Mouse (Mus musculus) hindlimb bud, embryonic 11.5 days (tissue): ENCODE results near the gene Cpa5.

ENCODE experiments used
- DNase-seq: peaks from one replicate; pipeline ENCODE4 v3.0.0-alpha.2; 2012; ENCODE audit warnings: low read depth, low spot score; ENCODE audit errors: extremely low spot score

Gene Cpa5

GRCm38 (mm10) chr6:30610710-30611109, at the start of gene Cpa5:
Cpa5 (plus strand) TSS chr6:30611010.
- no peak for DNase-seq

DNA sequence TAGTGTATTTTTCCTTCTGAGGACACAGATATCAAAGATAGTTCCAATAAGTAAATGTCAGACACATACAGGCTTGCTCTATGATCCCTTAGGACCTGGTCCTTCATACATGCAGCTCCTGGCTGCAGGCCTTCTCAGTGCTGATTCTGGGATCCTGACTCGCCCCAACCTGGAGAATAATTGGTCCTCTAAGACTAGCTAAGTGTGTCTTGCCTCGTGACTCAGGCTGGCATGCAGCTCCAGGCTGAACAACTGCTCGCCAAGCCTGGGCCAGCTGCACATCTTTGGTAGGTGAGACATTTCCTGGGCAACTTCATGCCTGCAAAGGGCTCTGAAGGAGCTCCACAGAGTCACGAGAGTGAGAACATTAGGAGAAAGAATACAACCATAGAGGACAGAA, 48.7 kb upstream of the Cpa5 start:
- no peak for DNase-seq

DNA sequence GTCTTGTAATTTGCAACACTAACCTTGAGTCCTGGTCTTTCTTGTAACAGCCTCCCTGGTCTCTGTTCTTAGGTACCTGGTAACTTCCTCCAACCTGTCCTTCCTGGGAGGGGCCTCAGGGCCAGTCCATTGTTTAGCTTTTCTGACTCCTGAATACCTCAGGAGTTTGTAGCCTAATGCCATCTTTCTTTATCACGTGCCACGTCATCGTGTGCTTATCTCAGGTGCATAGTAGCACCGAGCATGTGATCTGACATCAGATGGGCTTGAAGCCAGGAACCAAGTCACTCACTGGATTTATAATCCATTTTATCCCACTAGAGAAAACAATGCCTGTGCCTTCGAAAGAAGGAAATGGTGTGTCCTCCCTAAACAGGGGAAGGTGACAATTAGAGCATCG, 47.2 kb upstream of the Cpa5 start:
- no peak for DNase-seq

- no peak for DNase-seq
Measured at GRCm38 (mm10) chr6:30564051-30564450, 46.8 kb upstream of the Cpa5 start.

DNA sequence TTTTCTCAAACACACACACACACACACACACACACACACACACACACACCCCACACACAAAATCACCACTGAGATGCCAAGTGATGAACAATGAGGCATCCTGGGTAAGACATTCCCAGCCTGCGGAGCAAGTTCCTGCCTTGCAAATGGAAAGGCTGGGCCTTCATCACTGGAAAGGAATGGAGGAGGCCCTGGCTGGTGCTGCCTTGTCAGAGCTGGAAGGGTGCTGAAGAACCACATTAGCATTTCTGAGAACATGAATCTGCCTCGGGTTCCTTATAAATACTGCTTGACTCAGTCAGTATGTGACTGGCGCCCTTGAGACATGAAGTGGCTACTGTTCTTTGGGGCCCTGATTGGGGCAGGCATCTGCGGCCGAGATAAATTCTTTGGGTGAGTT, 42.7 kb upstream of the Cpa5 start, which contains the start of gene Cpa4:
Gene Cpa4, plus strand, starts transcription at position 301 of the 400 bp plus-strand sequence.
- no peak for DNase-seq

DNA sequence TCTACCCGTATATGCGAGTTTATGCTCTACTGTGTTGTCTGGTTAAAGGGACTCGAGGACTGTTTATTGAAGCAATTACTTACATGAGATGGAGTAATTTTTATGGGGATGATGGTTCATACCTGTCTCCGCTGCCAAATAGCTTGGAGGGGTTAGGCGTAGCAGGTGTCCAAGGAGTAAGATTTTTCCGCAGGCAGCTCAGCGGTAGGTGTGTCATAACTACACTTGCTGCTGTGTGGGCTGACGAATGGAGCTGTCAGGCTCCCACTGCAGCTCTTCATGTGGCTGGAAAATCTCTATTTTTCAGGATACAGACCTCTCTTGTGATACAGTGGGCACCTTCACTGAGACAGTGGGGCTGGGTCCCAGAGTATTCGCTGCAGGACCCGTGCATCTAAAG, 41.5 kb upstream of the Cpa5 start:
- DNase-seq, result no peak

DNA sequence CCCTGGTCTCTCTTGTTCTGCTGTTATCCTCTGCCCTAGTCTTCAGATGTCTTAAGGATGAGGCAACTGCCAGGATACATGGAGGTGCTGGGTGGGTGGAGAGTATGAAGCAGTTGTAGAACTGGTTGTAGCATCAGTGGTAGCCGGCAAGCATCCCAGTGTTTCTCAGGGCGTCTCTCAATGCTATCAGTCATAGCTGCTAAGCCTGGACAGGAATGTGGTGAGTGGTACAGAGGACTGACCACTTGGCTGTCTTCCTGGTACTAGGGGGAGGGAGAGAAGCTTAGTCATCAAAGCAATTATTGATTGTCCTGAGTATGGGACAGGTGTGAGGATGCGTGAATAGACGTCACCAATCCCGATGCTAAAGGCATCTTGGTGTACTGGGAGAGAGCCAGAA, 40.8 kb upstream of the Cpa5 start:
- no peak for DNase-seq

GRCm38 (mm10) chr6:30572456-30573311, 38.1 kb upstream of the Cpa5 start:
- DNase-seq, result no peak

- DNase-seq, result no peak
Measured at GRCm38 (mm10) chr6:30573380-30573779, 37.4 kb upstream of the Cpa5 start.

- DNase-seq, result no peak
Measured at GRCm38 (mm10) chr6:30574945-30575344, 35.9 kb upstream of the Cpa5 start.

GRCm38 (mm10) chr6:30576477-30577203, 34.2 kb upstream of the Cpa5 start:
- DNase-seq, result no peak

- DNase-seq, result no peak
Measured at GRCm38 (mm10) chr6:30579961-30580840, 30.6 kb upstream of the Cpa5 start.

GRCm38 (mm10) chr6:30580841-30581176, 30.0 kb upstream of the Cpa5 start:
- DNase-seq, result no peak

DNA sequence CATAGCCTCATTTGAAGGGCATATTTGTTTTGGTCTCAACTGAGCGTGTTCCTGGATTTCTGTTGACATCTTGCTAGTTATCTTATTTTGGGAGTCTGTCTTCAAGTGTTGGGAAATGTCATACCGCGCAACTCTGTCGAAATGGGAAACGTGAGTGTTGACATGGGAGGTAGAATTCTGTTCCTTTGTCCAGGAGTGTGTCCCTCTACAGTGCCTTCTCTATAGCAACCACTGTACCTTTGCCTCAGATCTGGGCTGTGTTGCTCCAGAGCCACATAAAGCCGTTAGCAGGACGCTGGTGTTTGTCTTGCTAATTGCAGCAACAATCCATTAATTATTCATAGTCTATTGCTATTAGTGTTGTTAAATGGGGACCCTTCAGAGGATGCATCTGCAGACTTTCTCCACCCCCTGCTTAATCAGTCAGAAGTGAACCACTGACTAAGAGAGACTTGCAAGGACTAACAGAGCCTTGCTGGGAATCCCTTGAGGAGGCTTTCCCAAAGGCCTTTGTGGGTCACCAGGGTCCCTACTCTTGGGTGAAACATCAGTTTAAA, 23.8 kb upstream of the Cpa5 start:
- no peak for DNase-seq

GRCm38 (mm10) chr6:30589819-30590218, 21.0 kb upstream of the Cpa5 start:
- no peak for DNase-seq

- no peak for DNase-seq
Measured at GRCm38 (mm10) chr6:30591851-30592404, 18.9 kb upstream of the Cpa5 start.

DNA sequence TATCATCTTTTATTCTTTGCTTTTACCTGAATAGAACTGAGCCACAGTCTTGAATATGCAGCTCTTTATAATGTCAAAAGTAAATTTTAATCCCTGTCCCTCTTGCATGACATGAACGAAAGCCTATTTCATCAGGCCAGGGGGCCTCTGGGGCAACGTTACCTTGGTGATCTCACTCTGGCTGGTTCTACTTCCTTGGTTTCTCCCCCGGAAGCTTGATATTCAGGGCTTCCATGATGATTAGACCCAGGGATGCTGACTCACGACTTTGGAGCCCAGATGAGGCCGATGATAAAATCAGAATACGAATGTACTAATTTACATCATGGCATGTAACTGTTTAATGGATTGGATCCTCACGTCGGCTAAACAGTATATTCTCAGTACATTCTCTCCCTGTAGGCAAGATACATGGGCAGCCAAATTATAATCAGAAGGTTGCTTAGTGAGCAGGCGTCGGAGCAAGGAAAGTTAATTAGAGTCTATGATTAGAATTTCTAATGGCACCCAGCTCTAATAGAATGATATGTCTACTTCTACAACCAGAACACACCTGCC, 18.3 kb upstream of the Cpa5 start:
- no peak for DNase-seq

DNA sequence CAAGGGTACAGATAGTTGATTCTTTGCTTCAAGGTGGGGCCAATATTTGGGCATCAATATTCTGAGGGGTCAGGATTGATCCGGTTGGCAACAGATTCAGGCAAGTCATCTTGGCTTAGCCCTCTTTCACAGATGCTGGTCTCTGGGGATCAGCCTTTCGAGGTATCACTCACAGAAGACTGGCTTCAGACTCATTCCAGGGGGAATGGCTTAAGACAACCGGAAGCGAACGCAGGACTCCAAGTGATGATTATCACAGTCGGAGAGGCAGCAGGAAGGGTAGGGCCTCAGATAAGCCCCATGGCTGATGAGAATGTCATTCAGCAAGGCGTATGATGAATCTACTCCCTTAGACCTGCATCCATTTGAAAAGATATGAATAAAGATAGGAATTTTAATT, 16.4 kb upstream of the Cpa5 start:
- DNase-seq, result no peak

DNA sequence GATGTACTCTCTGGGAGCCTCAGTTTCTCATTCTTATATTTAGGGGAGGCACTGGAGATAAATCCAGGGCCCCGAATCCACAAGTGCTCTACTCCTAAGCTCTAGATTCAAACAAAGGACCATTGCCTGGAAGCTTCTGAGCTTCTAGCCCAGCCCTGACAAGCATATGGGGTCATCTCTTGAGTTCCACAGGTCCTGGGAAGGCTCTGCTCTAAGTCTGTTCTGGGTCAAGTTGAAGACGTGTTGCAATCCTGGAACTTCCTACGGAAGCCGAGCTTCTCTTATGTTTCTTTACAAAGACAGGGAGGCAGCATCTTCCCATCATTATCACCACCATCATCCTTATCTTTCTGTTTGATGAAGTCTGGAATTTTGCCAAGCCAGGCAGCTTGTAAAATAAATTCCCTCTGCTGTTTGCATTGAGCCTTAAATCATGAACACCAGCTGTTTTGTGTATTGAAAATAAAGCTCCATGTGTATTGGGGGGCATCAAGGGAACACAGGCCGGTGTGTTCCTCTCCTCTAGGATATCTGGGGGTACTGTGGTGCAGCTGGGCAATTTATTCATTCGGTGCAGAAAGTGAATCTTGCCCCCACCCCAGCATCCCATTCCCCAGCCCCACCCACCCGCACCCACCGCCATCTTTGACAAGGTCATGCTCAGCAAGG, 14.4 kb upstream of the Cpa5 start:
- no peak for DNase-seq

- DNase-seq, result no peak
Measured at GRCm38 (mm10) chr6:30600033-30600432, 10.8 kb upstream of the Cpa5 start.
